8 mouse cellular contexts compared by ENCODE assay signal in the genomic region with DNA sequence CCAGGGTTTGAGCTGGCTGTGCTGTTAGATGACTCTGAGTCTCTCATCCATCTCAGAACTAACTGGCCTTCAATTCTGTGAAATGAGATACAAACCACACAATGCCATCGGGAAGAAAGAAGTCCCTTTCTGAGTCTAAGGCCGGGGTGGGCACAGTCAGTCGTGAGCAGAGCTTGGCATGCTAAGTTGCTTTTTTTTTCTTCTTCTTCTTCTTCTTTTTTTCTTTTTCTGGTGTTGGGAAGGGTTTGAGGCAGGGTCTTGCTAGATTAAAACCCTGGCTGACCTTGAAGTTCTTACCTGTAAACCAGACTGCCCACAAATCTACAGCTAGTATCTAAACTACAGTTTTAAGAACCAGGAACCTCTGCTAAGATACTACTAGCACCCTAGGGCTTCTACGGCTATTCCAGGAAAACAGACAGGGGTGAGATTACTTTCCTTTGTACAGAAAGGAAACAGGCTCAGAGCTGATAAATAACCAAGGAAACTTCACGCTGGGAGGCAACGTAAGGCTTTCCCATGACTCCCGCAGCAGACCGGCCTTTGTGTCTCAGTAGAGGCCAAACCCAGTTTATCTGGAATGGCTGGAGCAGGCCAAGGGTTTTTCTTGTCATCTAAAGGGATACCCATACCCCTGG. TPM values are rescaled to one million over a fixed set of nuclear protein-coding genes. Genes with fewer than 3 reads are reported as not detected.
DNase-seq lines count a peak whose midpoint lies in the region; ATAC-seq and TF ChIP-seq lines count a peak whose summit lies in the region.

No protein-coding gene starts in this region.

- peaks cover 21% of the 10 kb centered on the region for H3K4me1 ChIP-seq in kidney, embryonic 16.5 days (ENCODE audit: insufficient read depth, low read length)
- no peaks in the 10 kb centered on the region for H3K4me1 ChIP-seq in cortical plate, adult 2 months (ENCODE audit: control insufficient read depth, insufficient read depth, low read length)
- H3K4me1 ChIP-seq in midbrain, postnatal 0 days (ENCODE audit: insufficient read depth, low read length): peaks cover 5% of the 10 kb centered on the region; the same call in 1 of the 2 replicates

- DNase-seq in kidney, postnatal 14 days: no peak
- DNase-seq in induced T-regulatory cell, adult 2 months (ENCODE audit: low read depth): peak; percentile 19
- no peak for DNase-seq in midbrain, postnatal 0 days (ENCODE audit: low spot score)
- no peak for DNase-seq in adrenal gland, adult (ENCODE audit: inconsistent age in 2 of 2, low spot score in 1 of 2)
- no peak for DNase-seq in B cell, adult 2 months
- DNase-seq in kidney, adult 8-10 months: no peak

- H3K9ac ChIP-seq in kidney, embryonic 16.5 days (replicated peaks; ENCODE audit: low read length): peak overlapping the region; percentile 75
- peak overlapping the region; percentile 52; the same call in 1 of the 2 replicates for H3K9ac ChIP-seq in midbrain, postnatal 0 days (replicated peaks; ENCODE audit: low read length, poor library complexity, severe bottlenecking)

- H3K36me3 ChIP-seq in kidney, embryonic 16.5 days (ENCODE audit: insufficient read depth, low read length): peaks cover 21% of the 10 kb centered on the region
- H3K36me3 ChIP-seq in midbrain, postnatal 0 days (ENCODE audit: insufficient read depth, low read length): peaks cover 5% of the 10 kb centered on the region; the same call in 1 of the 2 replicates

- H3K27me3 ChIP-seq in kidney, embryonic 16.5 days (ENCODE audit: insufficient read depth, low read length): no peaks in the 10 kb centered on the region
- H3K27me3 ChIP-seq in midbrain, postnatal 0 days (ENCODE audit: insufficient read depth, low read length): no peaks in the 10 kb centered on the region

- H3K9me3 ChIP-seq in kidney, embryonic 16.5 days (ENCODE audit: low read length): no peaks in the 10 kb centered on the region
- H3K9me3 ChIP-seq in midbrain, postnatal 0 days (ENCODE audit: low read length): no peaks in the 10 kb centered on the region

- TF ChIP-seq POLR2A in cortical plate, adult 2 months (IDR thresholded peaks at IDR 0.05; ENCODE audit: extremely low read depth, insufficient read depth, low read length): no peak

- H3K4me2 ChIP-seq in kidney, embryonic 16.5 days (replicated peaks; ENCODE audit: low read depth, low read length): peak overlapping the region; percentile 72
- peak overlapping the region; percentile 69 for H3K4me2 ChIP-seq in midbrain, postnatal 0 days (ENCODE audit: low read depth, low read length, poor library complexity, severe bottlenecking)

- H3K27ac ChIP-seq in kidney, embryonic 16.5 days (ENCODE audit: low read length): peak overlapping the region; percentile 70
- no peak overlapping the region for H3K27ac ChIP-seq in cortical plate, adult 2 months (ENCODE audit: insufficient read depth, low read length)
- peak overlapping the region; percentile 55 for H3K27ac ChIP-seq in midbrain, postnatal 0 days (ENCODE audit: low read depth, low read length)

- ATAC-seq in kidney, embryonic 16.5 days (ENCODE audit: low FRiP score, low TSS enrichment): no peak
- no peak for ATAC-seq in midbrain, postnatal 0 days (ENCODE audit: low FRiP score)

- TF ChIP-seq CTCF in cortical plate, adult 2 months (IDR thresholded peaks at IDR 0.05; ENCODE audit: extremely low read depth, insufficient read depth, low read length): no peak
- no peak for TF ChIP-seq CTCF in midbrain, postnatal 0 days (IDR thresholded peaks at IDR 0.05)

- peak overlapping the region; percentile 41 for H3K4me3 ChIP-seq in kidney, embryonic 16.5 days (ENCODE audit: low read length)
- H3K4me3 ChIP-seq in cortical plate, adult 2 months (ENCODE audit: insufficient read depth, low read length): peak overlapping the region; percentile 29
- H3K4me3 ChIP-seq in midbrain, postnatal 0 days (ENCODE audit: low read depth, low read length): peak overlapping the region; percentile 34

- WGBS in kidney, embryonic 16.5 days: 32% methylated on average over 8 of the region's 8 CpGs
- WGBS in midbrain, postnatal 0 days: 26% methylated on average over 8 of the region's 8 CpGs

RNA-seq across cellular contexts. Expression of a gene that starts 8.2 kb away (rescaled TPM):
- polyA plus RNA-seq in kidney, embryonic 16.5 days (2015; fragmentation: Nextera tagmentation; extraction: Ambion mirVana): 222 and 240 TPM in 2 replicates
- 19.2 and 20.4 TPM in 2 replicates for polyA plus RNA-seq in cortical plate, adult 2 months (2012; rRNA removed)
- 36.3 and 44.0 TPM in 2 replicates for total RNA-seq in midbrain, postnatal 0 days (2014; rRNA removed)
- polyA plus RNA-seq in midbrain, postnatal 0 days (2015; fragmentation: Nextera tagmentation; extraction: Ambion mirVana): 47.7 and 49.5 TPM in 2 replicates

RNA-seq across cellular contexts. Expression of a gene that starts 23.5 kb away (rescaled TPM):
- polyA plus RNA-seq in kidney, embryonic 16.5 days (2015; fragmentation: Nextera tagmentation; extraction: Ambion mirVana): 1,676 and 1,744 TPM in 2 replicates
- 217 and 235 TPM in 2 replicates for polyA plus RNA-seq in cortical plate, adult 2 months (2012; rRNA removed)
- 568 and 792 TPM in 2 replicates for total RNA-seq in midbrain, postnatal 0 days (2014; rRNA removed)
- 2,143 and 2,254 TPM in 2 replicates for polyA plus RNA-seq in midbrain, postnatal 0 days (2015; fragmentation: Nextera tagmentation; extraction: Ambion mirVana)

RNA-seq across cellular contexts. Expression of a gene that starts 25.8 kb away (rescaled TPM):
- polyA plus RNA-seq in kidney, embryonic 16.5 days (2015; fragmentation: Nextera tagmentation; extraction: Ambion mirVana): 41.2 and 46.6 TPM in 2 replicates
- polyA plus RNA-seq in cortical plate, adult 2 months (2012; rRNA removed): 31.1 and 33.4 TPM in 2 replicates
- total RNA-seq in midbrain, postnatal 0 days (2014; rRNA removed): 45.2 and 55.1 TPM in 2 replicates
- 25.5 and 26.7 TPM in 2 replicates for polyA plus RNA-seq in midbrain, postnatal 0 days (2015; fragmentation: Nextera tagmentation; extraction: Ambion mirVana)

RNA-seq across cellular contexts. Expression of a gene that starts 29.8 kb away (rescaled TPM):
- polyA plus RNA-seq in kidney, embryonic 16.5 days (2015; fragmentation: Nextera tagmentation; extraction: Ambion mirVana): 2.5 and 3.4 TPM in 2 replicates
- polyA plus RNA-seq in cortical plate, adult 2 months (2012; rRNA removed): 8.0 and 8.2 TPM in 2 replicates
- total RNA-seq in midbrain, postnatal 0 days (2014; rRNA removed): 2.2 and 3.0 TPM in 2 replicates
- polyA plus RNA-seq in midbrain, postnatal 0 days (2015; fragmentation: Nextera tagmentation; extraction: Ambion mirVana): 1.0 and 1.2 TPM in 2 replicates
